ENCODE assay signal across 9 mouse cellular contexts in genomic region chr5:107303350-107303861, GRCm38 (mm10). TPM values are rescaled to one million over a fixed set of nuclear protein-coding genes. Genes with fewer than 3 reads are reported as not detected.
DNase-seq lines count a peak whose midpoint lies in the region; ATAC-seq and TF ChIP-seq lines count a peak whose summit lies in the region.
"Had no signal": no experiment of that assay in that cellular context is flagged by ENCODE, and none has a peak within 500 bp of the region (broad histone marks: within the 10 kb centered on the region; RNA-seq: fewer than 3 reads in every experiment).

No protein-coding gene starts in this region.

- H3K4me1 ChIP-seq in hindbrain, postnatal 0 days (ENCODE audit: insufficient read depth, low read length), result no peaks in the 10 kb centered on the region
- peaks cover 15% of the 10 kb centered on the region for H3K4me1 ChIP-seq in hindbrain, embryonic 10.5 days (replicated peaks)
- H3K4me1 ChIP-seq in kidney, postnatal 0 days (replicated peaks; ENCODE audit: insufficient read depth, low read length), result no peaks in the 10 kb centered on the region
- peaks cover 8% of the 10 kb centered on the region; the same call in 1 of the 2 replicates for H3K4me1 ChIP-seq in stomach, embryonic 16.5 days (ENCODE audit: control insufficient read depth, insufficient read depth, low read length)
- no peaks in the 10 kb centered on the region for H3K4me1 ChIP-seq in cerebellum, adult 2 months (ENCODE audit: control insufficient read depth, insufficient read depth, low read length)

- 0 out of 2 replicates have a peak overlapping the region, but pooled peaks have one; percentile 7 for H3K4me2 ChIP-seq in hindbrain, postnatal 0 days (ENCODE audit: low read depth, low read length)
- peak overlapping the region; percentile 14 for H3K4me2 ChIP-seq in kidney, postnatal 0 days (ENCODE audit: low read length)
- peak overlapping the region; percentile 20 for H3K4me2 ChIP-seq in stomach, embryonic 16.5 days (ENCODE audit: low read depth, low read length)
- H3K4me2 ChIP-seq: midbrain, embryonic 11.5 days had no signal

- WGBS in hindbrain, postnatal 0 days, result 55% methylated on average over 11 of the region's 11 CpGs
- 51% methylated on average over 11 of the region's 11 CpGs for WGBS in hindbrain, embryonic 10.5 days
- 36% methylated on average over 11 of the region's 11 CpGs for WGBS in kidney, postnatal 0 days
- 46% methylated on average over 11 of the region's 11 CpGs for WGBS in stomach, embryonic 16.5 days
- WGBS in cerebellum, adult 2 months, result 67% methylated on average over 11 of the region's 11 CpGs

- DNase-seq in hindbrain, postnatal 0 days (ENCODE audit: low spot score), result no peak
- DNase-seq in hindbrain, embryonic 10.5 days (ENCODE audit: low spot score), result no peak
- peak; percentile 52 for DNase-seq in kidney, postnatal 0 days (ENCODE audit: low spot score)
- DNase-seq in cerebellum, adult 2 months, result no peak
- no peak for DNase-seq in urinary bladder, postnatal 36 days (ENCODE audit: low spot score in 2 of 2)
- no peak for DNase-seq in gastrocnemius, adult 8-10 months (ENCODE audit: low spot score in 2 of 2)

- H3K4me3 ChIP-seq in hindbrain, postnatal 0 days (ENCODE audit: low read length), result no peak overlapping the region
- no peak overlapping the region for H3K4me3 ChIP-seq in hindbrain, embryonic 10.5 days
- H3K4me3 ChIP-seq in kidney, postnatal 0 days (replicated peaks; ENCODE audit: low read depth, low read length), result no peak overlapping the region
- no peak overlapping the region for H3K4me3 ChIP-seq in stomach, embryonic 16.5 days (replicated peaks; ENCODE audit: low read length)
- no peak overlapping the region for H3K4me3 ChIP-seq in cerebellum, adult 2 months (replicated peaks; ENCODE audit: insufficient read depth, low read depth, low read length)

- H3K9ac ChIP-seq in hindbrain, postnatal 0 days (replicated peaks; ENCODE audit: low read length), result no peak overlapping the region
- H3K9ac ChIP-seq in kidney, postnatal 0 days (ENCODE audit: low read depth, low read length), result no peak overlapping the region
- H3K9ac ChIP-seq in stomach, embryonic 16.5 days (ENCODE audit: low read length), result no peak overlapping the region

- TF ChIP-seq CTCF in hindbrain, postnatal 0 days (IDR thresholded peaks at IDR 0.05; ENCODE audit: low read depth), result no peak
- peak; percentile 13; the same call in 1 of the 2 replicates for TF ChIP-seq CTCF in kidney, postnatal 0 days (IDR thresholded peaks at IDR 0.05; ENCODE audit: low read depth)
- no peak for TF ChIP-seq CTCF in cerebellum, adult 2 months (IDR thresholded peaks at IDR 0.05; ENCODE audit: borderline replicate concordance, insufficient read depth, low read depth, low read length)

- H3K36me3 ChIP-seq in hindbrain, postnatal 0 days (ENCODE audit: insufficient read depth, low read length), result no peaks in the 10 kb centered on the region
- no peaks in the 10 kb centered on the region for H3K36me3 ChIP-seq in hindbrain, embryonic 10.5 days
- H3K36me3 ChIP-seq in kidney, postnatal 0 days (ENCODE audit: insufficient read depth, low read length), result no peaks in the 10 kb centered on the region
- no peaks in the 10 kb centered on the region for H3K36me3 ChIP-seq in stomach, embryonic 16.5 days (ENCODE audit: control insufficient read depth, insufficient read depth, low read length)

- H3K27me3 ChIP-seq in hindbrain, postnatal 0 days (ENCODE audit: insufficient read depth, low read length), result no peaks in the 10 kb centered on the region
- peaks cover 5% of the 10 kb centered on the region; the same call in 1 of the 2 replicates for H3K27me3 ChIP-seq in hindbrain, embryonic 10.5 days (ENCODE audit: insufficient read depth, poor library complexity, severe bottlenecking)
- no peaks in the 10 kb centered on the region for H3K27me3 ChIP-seq in kidney, postnatal 0 days (ENCODE audit: insufficient read depth, low read length)
- H3K27me3 ChIP-seq in stomach, embryonic 16.5 days (ENCODE audit: control insufficient read depth, insufficient read depth, low read length), result no peaks in the 10 kb centered on the region
- H3K27me3 ChIP-seq in cerebellum, adult 2 months (ENCODE audit: control insufficient read depth, insufficient read depth, low read length), result no peaks in the 10 kb centered on the region

- TF ChIP-seq POLR2A in cerebellum, adult 2 months (IDR thresholded peaks at IDR 0.05; ENCODE audit: borderline replicate concordance, insufficient read depth, low read length), result no peak

- no peaks in the 10 kb centered on the region for H3K9me3 ChIP-seq in hindbrain, postnatal 0 days (ENCODE audit: low read length)
- H3K9me3 ChIP-seq in hindbrain, embryonic 10.5 days, result no peaks in the 10 kb centered on the region
- H3K9me3 ChIP-seq in kidney, postnatal 0 days (replicated peaks; ENCODE audit: low read length), result no peaks in the 10 kb centered on the region
- no peaks in the 10 kb centered on the region for H3K9me3 ChIP-seq in stomach, embryonic 16.5 days (replicated peaks; ENCODE audit: control insufficient read depth, low read length)

- H3K27ac ChIP-seq in hindbrain, postnatal 0 days, result no peak overlapping the region
- no peak overlapping the region for H3K27ac ChIP-seq in hindbrain, embryonic 10.5 days
- no peak overlapping the region for H3K27ac ChIP-seq in kidney, postnatal 0 days
- no peak overlapping the region for H3K27ac ChIP-seq in stomach, embryonic 16.5 days (ENCODE audit: low read length)
- no peak overlapping the region for H3K27ac ChIP-seq in cerebellum, adult 2 months (ENCODE audit: insufficient read depth, low read length)

- ATAC-seq in hindbrain, postnatal 0 days, result no peak
- peak; percentile 72 for ATAC-seq in common myeloid progenitor, adult 5-6 weeks (replicated peaks; ENCODE audit: low read depth, poor library complexity, severe bottlenecking)
- ATAC-seq in kidney, postnatal 0 days (replicated peaks; ENCODE audit: low FRiP score, low read depth), result no peak
- ATAC-seq in stomach, embryonic 16.5 days (ENCODE audit: insufficient read depth, low FRiP score), result no peak

RNA-seq across cellular contexts. Expression of gene Tgfbr3, which starts 14.0 kb away (rescaled TPM):
- total RNA-seq in hindbrain, postnatal 0 days (2014; rRNA removed), result 21.7 and 21.8 TPM in 2 replicates
- 4.6 and 4.8 TPM in 2 replicates for polyA plus RNA-seq in hindbrain, postnatal 0 days (2015; fragmentation: Nextera tagmentation; extraction: Ambion mirVana)
- 8.3 and 11.1 TPM in 2 replicates for polyA plus RNA-seq in hindbrain, embryonic 10.5 days (2016; fragmentation: Nextera tagmentation; extraction: Ambion mirVana)
- 15.9 and 21.3 TPM in 2 replicates for total RNA-seq in common myeloid progenitor, adult 5-6 weeks (2017)
- 10.5 and 10.8 TPM in 2 replicates for polyA plus RNA-seq in kidney, postnatal 0 days (2015; fragmentation: Nextera tagmentation; extraction: Ambion mirVana)
- 29.5 and 31.1 TPM in 2 replicates for polyA plus RNA-seq in stomach, embryonic 16.5 days (2015; fragmentation: Nextera tagmentation; extraction: Ambion mirVana)
- 11.5 and 12.5 TPM in 2 replicates for polyA plus RNA-seq in cerebellum, adult 2 months (2012; rRNA removed)
- total RNA-seq in gastrocnemius, adult 8-10 months (2022), result 10 to 100 TPM; 11.7 to 20.0 (median 15.3) TPM

RNA-seq across cellular contexts. Expression of gene Brdt, which starts 27.6 kb away (rescaled TPM):
- total RNA-seq in hindbrain, postnatal 0 days (2014; rRNA removed), result 4.8 and 5.1 TPM in 2 replicates
- polyA plus RNA-seq in hindbrain, postnatal 0 days (2015; fragmentation: Nextera tagmentation; extraction: Ambion mirVana), result 3.8 and 4.7 TPM in 2 replicates
- polyA plus RNA-seq in hindbrain, embryonic 10.5 days (2016; fragmentation: Nextera tagmentation; extraction: Ambion mirVana), result 1.0 and 1.4 TPM in 2 replicates
- 0.73 TPM in 1 of 2 replicates, not detected in the other for total RNA-seq in common myeloid progenitor, adult 5-6 weeks (2017)
- 1.4 and 1.6 TPM in 2 replicates for polyA plus RNA-seq in kidney, postnatal 0 days (2015; fragmentation: Nextera tagmentation; extraction: Ambion mirVana)
- 2.2 and 2.4 TPM in 2 replicates for polyA plus RNA-seq in stomach, embryonic 16.5 days (2015; fragmentation: Nextera tagmentation; extraction: Ambion mirVana)
- 9.2 and 10.7 TPM in 2 replicates for polyA plus RNA-seq in cerebellum, adult 2 months (2012; rRNA removed)
- 1 to 10 TPM; 1.7 to 2.2 (median 2.0) TPM for total RNA-seq in gastrocnemius, adult 8-10 months (2022)
